Mouse (Mus musculus) left cerebral cortex, postnatal 36 days (tissue): ENCODE results near the gene Mcrip2. TPM values are rescaled to one million over a fixed set of nuclear protein-coding genes. Genes with fewer than 3 reads are reported as not detected.

Experiments used
- DNase-seq, 2 experiments: peaks; one replicate each; pipeline ENCODE4 v3.0.0; 2021 to 2022; ENCODE audit warnings: low spot score in 2 of 2, mixed read lengths in 1 of 2
- intact Hi-C: fragments of 180-260 bp; cut with DNase I; formaldehyde crosslinking; loops from one replicate; pipeline ENCODE4 v1.15.1; 2025
- total RNA-seq, 2 experiments: library from RNA; stranded (reverse); gene quantifications; 2 replicates each; pipeline ENCODE4 v1.2.3; 2021

Mcrip2 gene
- 10 to 100 TPM; 23.5 to 29.8 TPM for total RNA-seq

DNA sequence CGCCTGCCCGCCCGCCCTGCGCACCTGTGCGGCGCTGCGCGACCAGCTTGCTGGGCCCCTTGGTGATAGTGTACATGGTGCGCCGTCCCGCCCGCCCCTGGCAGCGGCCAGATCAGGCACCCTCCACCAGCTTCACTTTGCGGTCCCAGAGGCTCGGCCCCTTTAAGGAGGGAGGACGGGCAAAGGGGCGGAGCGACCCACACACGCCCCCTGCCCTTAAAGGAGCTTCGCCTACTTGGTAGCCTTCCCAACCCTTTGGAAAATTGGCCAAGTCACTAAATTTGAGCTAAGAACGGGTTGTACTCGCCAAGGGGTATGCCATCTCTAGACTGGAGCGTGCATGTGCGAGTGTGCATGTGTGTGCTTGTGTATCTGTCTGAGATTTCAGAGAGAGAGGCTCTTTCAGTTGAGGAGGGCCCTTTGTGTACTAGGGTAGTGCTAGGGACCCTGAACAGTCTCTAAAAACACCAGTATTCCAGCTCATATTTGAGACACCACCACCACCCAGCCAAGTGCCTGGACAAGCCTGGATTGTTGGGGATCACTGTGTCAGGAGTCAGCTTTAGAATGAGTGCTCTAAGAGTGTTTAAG, at the start of gene Mcrip2:
Gene Mcrip2, minus strand, starts transcription at position 164 of the 591 bp plus-strand sequence.
- peak; percentile 82 to 84 for DNase-seq
- intact Hi-C loops = no loop called here

DNA sequence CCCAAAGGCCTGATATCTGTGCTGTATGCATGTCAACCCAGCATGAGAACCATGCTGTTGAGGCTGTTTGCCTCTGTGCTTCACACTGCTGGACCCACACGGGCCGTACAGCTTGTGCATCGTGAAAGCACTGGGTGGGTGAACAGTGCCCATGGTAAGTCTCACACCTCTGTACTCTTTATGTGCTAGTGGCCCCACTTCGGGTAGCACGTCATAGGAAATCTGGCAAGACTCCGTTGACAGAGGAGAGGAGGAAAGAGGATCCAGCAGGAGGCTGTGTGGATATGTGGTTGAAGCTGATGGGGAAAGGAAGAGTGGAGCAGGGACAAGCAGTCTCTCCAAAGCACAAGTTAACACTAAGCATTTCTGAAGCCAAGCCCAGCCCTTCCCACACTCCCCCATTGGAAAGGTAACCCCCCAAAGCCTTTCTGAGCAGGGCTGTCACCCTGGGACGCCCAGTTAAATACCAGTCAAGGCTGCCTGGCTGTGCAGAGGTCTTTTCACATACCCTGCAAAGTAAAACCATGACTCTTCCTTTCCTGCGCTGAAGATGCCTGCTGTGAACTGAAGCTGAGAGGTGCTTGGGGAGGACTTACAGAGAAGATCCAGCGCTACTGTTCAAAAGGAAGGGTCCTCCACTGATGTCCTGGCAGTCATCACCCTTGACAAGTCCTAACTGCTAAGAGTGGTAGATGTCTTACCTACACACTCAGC, 49.6 kb upstream of the Mcrip2 start:
- no peak for DNase-seq
- intact Hi-C loops = loop anchor here (2.0 kb wide), 1 partner anchor 23 kb away; no protein-coding TSS in a partner anchor

GRCm38 (mm10) chr17:25916931-25917647, 48.5 kb upstream of the Mcrip2 start:
- intact Hi-C loops = no loop called here
- no peak for DNase-seq

- intact Hi-C loops = no loop called here
- no peak for DNase-seq
These were observed 45.7 kb upstream of the Mcrip2 start for GRCm38 (mm10) chr17:25914295-25914694.

DNA sequence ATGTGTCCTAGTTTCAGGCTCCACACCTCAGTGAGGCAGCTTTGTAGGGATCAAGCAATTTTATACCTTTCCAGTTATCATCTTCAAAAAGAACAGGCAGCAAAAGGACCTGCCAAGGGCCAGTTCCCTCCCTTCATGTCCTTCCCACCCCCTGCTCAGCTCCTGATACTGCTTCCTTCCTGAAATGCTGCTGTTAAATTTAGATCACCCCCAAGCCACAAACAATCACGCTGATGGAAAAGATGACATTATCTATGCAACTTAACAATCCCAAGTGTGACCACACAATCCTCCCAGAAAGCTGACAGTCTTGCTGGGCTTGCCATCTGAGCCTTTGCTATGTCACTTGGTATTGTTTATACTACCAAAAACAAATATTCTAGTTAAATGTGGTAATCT, 45.3 kb upstream of the Mcrip2 start:
- DNase-seq = no peak
- intact Hi-C loops = no loop called here

GRCm38 (mm10) chr17:25913186-25913876, 44.8 kb upstream of the Mcrip2 start:
- peak; percentile 71 to 75 for DNase-seq
- intact Hi-C loops = no loop called here

DNA sequence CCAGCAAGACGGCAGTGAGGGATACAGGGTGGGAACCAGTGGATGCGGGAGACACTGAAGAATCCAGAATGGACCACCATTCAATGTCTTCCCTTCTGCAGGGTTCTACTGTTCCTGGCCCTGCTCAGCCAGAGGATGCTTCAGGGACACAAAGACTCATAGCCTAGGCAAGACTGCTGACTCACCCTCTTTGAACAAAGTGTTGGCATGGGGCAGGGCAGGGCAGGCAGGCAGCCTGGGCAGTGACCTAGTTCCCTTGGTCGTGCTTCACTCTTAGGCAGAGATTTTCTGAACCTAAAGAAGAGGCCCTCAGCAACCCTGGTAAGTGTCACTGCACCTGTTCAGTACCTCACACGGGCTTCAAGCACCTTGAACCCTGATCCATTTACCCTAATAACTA, 43.3 kb upstream of the Mcrip2 start:
- intact Hi-C loops = no loop called here
- DNase-seq = no peak

DNA sequence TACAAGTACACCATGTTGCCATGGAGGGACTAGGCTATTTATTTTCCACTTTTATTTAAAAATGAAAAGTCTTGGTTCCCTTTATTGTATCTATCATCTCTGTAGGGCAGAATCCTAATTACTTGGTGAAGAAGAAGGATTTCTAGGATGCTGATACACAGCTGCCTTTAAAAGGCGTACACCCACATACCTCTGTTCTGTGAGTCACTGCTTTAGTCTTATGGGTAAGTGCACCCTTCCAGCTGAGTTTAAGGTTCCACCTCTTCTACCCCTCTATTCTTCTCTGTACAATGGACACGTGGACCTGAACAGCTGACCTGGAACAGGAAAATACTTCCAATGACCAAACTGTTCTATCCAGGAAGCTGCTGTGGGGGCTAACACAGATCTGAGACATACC, 39.1 kb upstream of the Mcrip2 start:
- intact Hi-C loops = no loop called here
- no peak for DNase-seq

- intact Hi-C loops = no loop called here
- DNase-seq = no peak
These were observed 34.5 kb upstream of the Mcrip2 start for GRCm38 (mm10) chr17:25903061-25903460.

GRCm38 (mm10) chr17:25900193-25900592, 31.6 kb upstream of the Mcrip2 start:
- intact Hi-C loops = no loop called here
- DNase-seq = no peak

- intact Hi-C loops = loop anchor here (2.0 kb wide), 2 partner anchors 23 to 113 kb away; partner anchors contain the start of gene Rab40c
- no peak for DNase-seq
These were observed 27.3 kb upstream of the Mcrip2 start for GRCm38 (mm10) chr17:25895891-25896290.

DNA sequence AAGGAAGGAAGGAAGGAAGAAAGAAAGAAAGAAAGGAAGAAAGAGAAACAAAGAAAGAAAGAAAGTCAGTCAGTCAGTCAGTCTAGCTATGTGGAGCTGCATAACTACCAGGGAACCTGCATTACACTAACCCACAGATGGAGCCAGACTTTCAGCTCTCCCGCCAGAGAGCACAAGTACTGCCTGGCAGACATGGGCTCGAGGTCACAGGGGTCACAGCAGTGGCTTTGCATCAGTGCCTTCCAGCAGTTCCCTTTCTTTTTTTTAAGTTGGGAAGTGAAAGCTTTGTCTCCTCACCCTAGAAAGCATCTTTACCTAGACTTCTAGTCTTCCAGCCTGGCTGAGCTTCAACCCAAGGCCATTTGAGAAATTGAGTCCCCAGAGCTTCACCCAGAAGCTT, 26.9 kb upstream of the Mcrip2 start:
- DNase-seq = no peak
- intact Hi-C loops = loop anchor here (2.0 kb wide), 2 partner anchors 23 to 113 kb away; partner anchors contain the start of gene Rab40c

- intact Hi-C loops = loop anchor here (2.0 to 5.0 kb wide), 3 partner anchors 25 to 115 kb away; partner anchors contain the start of gene Rab40c
- DNase-seq = peak in 1 of 2 experiments; percentile 58
These were observed 25.5 kb upstream of the Mcrip2 start for GRCm38 (mm10) chr17:25893975-25894617.

- no peak for DNase-seq
- intact Hi-C loops = loop anchor here (10.0 kb wide), 1 partner anchor 206 kb away; the partner anchor contains the start of genes Decr2 and Nme4
These were observed 20.3 kb upstream of the Mcrip2 start for GRCm38 (mm10) chr17:25888837-25889236.

GRCm38 (mm10) chr17:25887467-25887866, 18.9 kb upstream of the Mcrip2 start:
- intact Hi-C loops = loop anchor here (10.0 kb wide), 1 partner anchor 207 kb away; the partner anchor contains the start of genes Decr2 and Nme4
- DNase-seq = no peak

DNA sequence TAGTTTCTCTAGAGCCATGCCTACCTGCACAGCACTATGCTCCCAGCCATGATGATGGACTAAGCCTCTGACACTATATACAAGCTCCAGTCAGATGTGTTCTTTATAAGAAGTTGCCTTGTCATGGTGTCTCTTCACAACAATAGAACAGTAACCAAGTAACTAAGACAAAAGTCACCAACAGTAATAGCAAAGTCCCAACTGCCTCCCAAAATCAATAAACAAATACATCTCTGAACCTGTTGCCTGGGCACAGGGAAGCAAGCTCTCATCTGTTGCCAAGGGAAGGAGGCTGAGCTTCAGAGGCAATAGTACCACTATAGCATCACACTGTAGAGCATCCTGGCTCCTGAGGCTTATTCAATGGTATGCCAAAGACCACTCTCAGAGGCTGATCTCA, 18.2 kb upstream of the Mcrip2 start:
- intact Hi-C loops = loop anchor here (10.0 kb wide), 1 partner anchor 208 kb away; the partner anchor contains the start of genes Decr2 and Nme4
- no peak for DNase-seq

DNA sequence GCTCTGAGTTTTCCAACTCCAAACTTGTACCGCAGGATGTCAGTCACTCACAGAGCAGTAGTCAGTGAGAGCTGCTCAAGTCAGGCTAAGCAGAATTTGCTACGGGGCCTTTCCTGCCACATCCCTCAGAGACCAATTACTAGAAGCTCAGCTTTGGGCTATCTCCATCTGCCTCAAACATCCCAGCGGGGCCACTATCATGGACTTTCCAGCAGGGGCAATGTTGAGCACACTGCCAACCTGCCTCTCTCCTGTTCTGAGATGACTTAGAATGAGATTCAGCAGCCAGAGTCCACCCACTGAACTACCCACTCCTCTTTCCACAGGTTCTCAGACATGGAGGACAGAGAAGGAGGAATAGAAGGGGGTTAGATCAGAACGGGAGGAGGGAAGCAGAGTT, 17.1 kb upstream of the Mcrip2 start:
- DNase-seq = no peak
- intact Hi-C loops = loop anchor here (10.0 kb wide), 1 partner anchor 209 kb away; the partner anchor contains the start of genes Decr2 and Nme4

DNA sequence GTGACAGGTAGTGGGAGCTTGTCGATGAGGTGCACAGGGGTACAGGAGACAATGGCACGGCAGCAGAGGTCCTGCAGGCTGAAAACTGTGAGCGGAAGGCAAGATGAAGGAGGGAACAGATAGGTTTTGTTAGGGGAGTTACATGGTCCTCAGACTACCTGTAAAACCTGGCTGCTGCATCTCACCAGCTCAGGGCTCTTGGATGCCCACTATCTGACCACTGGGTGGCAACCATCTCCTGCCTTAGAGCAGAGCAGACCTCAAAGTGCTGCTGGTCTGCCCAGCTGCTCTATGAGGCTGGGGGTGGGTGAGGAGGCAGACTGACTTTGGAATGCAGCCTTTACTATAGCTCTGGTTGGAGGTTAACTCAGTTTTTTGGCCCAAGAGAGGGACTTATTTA, 15.3 kb upstream of the Mcrip2 start:
- intact Hi-C loops = loop anchor here (10.0 kb wide), 1 partner anchor 211 kb away; the partner anchor contains the start of genes Decr2 and Nme4
- DNase-seq = no peak

- intact Hi-C loops = loop anchor here (10.0 kb wide), 1 partner anchor 212 kb away; the partner anchor contains the start of genes Decr2 and Nme4
- no peak for DNase-seq
These were observed 14.7 kb upstream of the Mcrip2 start for GRCm38 (mm10) chr17:25883268-25883667.
